Mouse (Mus musculus): ENCODE measurements at regions not wholly inside any gene's neighbourhood (a gene's known extent, or its start where the extent isn't known, plus 50 kb on each side); places are given as distances from the start of the nearest gene placed in this dataset.

GRCm38 (mm10) chr9:101581064-101581463 lies 280.6 kb upstream of the 9630041A04Rik start:
- Histone ChIP-seq H3K9ac (ENCODE audit: low read depth, low read length) (no peak overlapping the region), H3K27ac (ENCODE audit: low read depth, low read length) (no peak overlapping the region), H3K36me3 (ENCODE audit: control insufficient read depth, insufficient read depth) (no peaks in the 10 kb centered on the region), H3K9me3 (ENCODE audit: control insufficient read depth) (no peaks in the 10 kb centered on the region), H3K27me3 (replicated peaks; ENCODE audit: control insufficient read depth, insufficient read depth, low read length) (no peaks in the 10 kb centered on the region), H3K4me2 (replicated peaks; ENCODE audit: low read depth) (no peak overlapping the region), H3K4me3 (ENCODE audit: low read depth, low read length) (no peak overlapping the region), H3K4me1 (replicated peaks; ENCODE audit: control insufficient read depth, insufficient read depth, low read length) (no peaks in the 10 kb centered on the region)
- TF ChIP-seq CTCF (IDR thresholded peaks at IDR 0.05; ENCODE audit: low read depth), result no peak
- WGBS, result 89% methylated on average over 4 of the region's 4 CpGs
- ATAC-seq, result no peak

GRCm38 (mm10) chr9:101570714-101571113 lies 290.9 kb upstream of the 9630041A04Rik start:
- Histone ChIP-seq H3K27ac (ENCODE audit: low read depth, low read length) (no peak overlapping the region), H3K4me3 (ENCODE audit: low read depth, low read length) (no peak overlapping the region), H3K4me2 (replicated peaks; ENCODE audit: low read depth) (no peak overlapping the region), H3K27me3 (replicated peaks; ENCODE audit: control insufficient read depth, insufficient read depth, low read length) (no peaks in the 10 kb centered on the region), H3K9ac (ENCODE audit: low read depth, low read length) (no peak overlapping the region), H3K9me3 (ENCODE audit: control insufficient read depth) (no peaks in the 10 kb centered on the region), H3K36me3 (ENCODE audit: control insufficient read depth, insufficient read depth) (no peaks in the 10 kb centered on the region), H3K4me1 (replicated peaks; ENCODE audit: control insufficient read depth, insufficient read depth, low read length) (no peaks in the 10 kb centered on the region)
- TF ChIP-seq CTCF (IDR thresholded peaks at IDR 0.05; ENCODE audit: low read depth), result no peak
- no peak for ATAC-seq
- WGBS, result 31% methylated on average over 4 of the region's 4 CpGs

GRCm38 (mm10) chr9:101563196-101563595 lies 298.4 kb upstream of the 9630041A04Rik start:
- H3K27ac ChIP-seq (ENCODE audit: low read depth, low read length), result no peak overlapping the region
- H3K36me3 ChIP-seq (ENCODE audit: control insufficient read depth, insufficient read depth), result no peaks in the 10 kb centered on the region
- WGBS, result 77% methylated on average over 9 of the region's 9 CpGs
- no peaks in the 10 kb centered on the region for H3K9me3 ChIP-seq (ENCODE audit: control insufficient read depth)
- TF ChIP-seq CTCF (IDR thresholded peaks at IDR 0.05; ENCODE audit: low read depth), result no peak
- H3K9ac ChIP-seq (ENCODE audit: low read depth, low read length), result no peak overlapping the region
- no peak overlapping the region for H3K4me2 ChIP-seq (replicated peaks; ENCODE audit: low read depth)
- H3K4me3 ChIP-seq (ENCODE audit: low read depth, low read length), result no peak overlapping the region
- H3K27me3 ChIP-seq (replicated peaks; ENCODE audit: control insufficient read depth, insufficient read depth, low read length), result no peaks in the 10 kb centered on the region
- H3K4me1 ChIP-seq (replicated peaks; ENCODE audit: control insufficient read depth, insufficient read depth, low read length), result no peaks in the 10 kb centered on the region
- ATAC-seq, result no peak

- Histone ChIP-seq H3K27me3 (replicated peaks; ENCODE audit: control insufficient read depth, insufficient read depth, low read length) (no peaks in the 10 kb centered on the region), H3K4me1 (replicated peaks; ENCODE audit: control insufficient read depth, insufficient read depth, low read length) (no peaks in the 10 kb centered on the region), H3K36me3 (ENCODE audit: control insufficient read depth, insufficient read depth) (no peaks in the 10 kb centered on the region), H3K9me3 (ENCODE audit: control insufficient read depth) (no peaks in the 10 kb centered on the region), H3K4me3 (ENCODE audit: low read depth, low read length) (no peak overlapping the region), H3K4me2 (replicated peaks; ENCODE audit: low read depth) (no peak overlapping the region), H3K27ac (ENCODE audit: low read depth, low read length) (no peak overlapping the region), H3K9ac (ENCODE audit: low read depth, low read length) (no peak overlapping the region)
- ATAC-seq, result no peak
- WGBS, result 37% methylated on average over 11 of the region's 11 CpGs
- no peak for TF ChIP-seq CTCF (IDR thresholded peaks at IDR 0.05; ENCODE audit: low read depth)
Observed at GRCm38 (mm10) chr9:101559366-101559765, 302.3 kb upstream of the 9630041A04Rik start.

GRCm38 (mm10) chr9:101555011-101555673 lies 303.5 kb upstream of the Ppp2r3a start:
- 33% methylated on average over 5 of the region's 5 CpGs for WGBS

GRCm38 (mm10) chr9:101552789-101553188 lies 301.2 kb upstream of the Ppp2r3a start:
- H3K27me3 ChIP-seq (replicated peaks; ENCODE audit: control insufficient read depth, insufficient read depth, low read length), result no peaks in the 10 kb centered on the region
- H3K4me2 ChIP-seq (replicated peaks; ENCODE audit: low read depth), result no peak overlapping the region
- WGBS, result 90% methylated on average over 6 of the region's 6 CpGs
- H3K4me1 ChIP-seq (replicated peaks; ENCODE audit: control insufficient read depth, insufficient read depth, low read length), result no peaks in the 10 kb centered on the region
- no peak overlapping the region for H3K4me3 ChIP-seq (ENCODE audit: low read depth, low read length)
- no peaks in the 10 kb centered on the region for H3K9me3 ChIP-seq (ENCODE audit: control insufficient read depth)
- H3K9ac ChIP-seq (ENCODE audit: low read depth, low read length), result no peak overlapping the region
- H3K27ac ChIP-seq (ENCODE audit: low read depth, low read length), result no peak overlapping the region
- ATAC-seq, result no peak
- no peak for TF ChIP-seq CTCF (IDR thresholded peaks at IDR 0.05; ENCODE audit: low read depth)
- H3K36me3 ChIP-seq (ENCODE audit: control insufficient read depth, insufficient read depth), result no peaks in the 10 kb centered on the region

More at GRCm38 (mm10) chr9:101555011-101555673, 303.5 kb upstream of the Ppp2r3a start:
- TF ChIP-seq CTCF (IDR thresholded peaks at IDR 0.05; ENCODE audit: low read depth), result no peak
- Histone ChIP-seq H3K4me1 (replicated peaks; ENCODE audit: control insufficient read depth, insufficient read depth, low read length) (no peaks in the 10 kb centered on the region), H3K9me3 (ENCODE audit: control insufficient read depth) (no peaks in the 10 kb centered on the region), H3K36me3 (ENCODE audit: control insufficient read depth, insufficient read depth) (no peaks in the 10 kb centered on the region), H3K27me3 (replicated peaks; ENCODE audit: control insufficient read depth, insufficient read depth, low read length) (no peaks in the 10 kb centered on the region), H3K27ac (ENCODE audit: low read depth, low read length) (no peak overlapping the region), H3K9ac (ENCODE audit: low read depth, low read length) (no peak overlapping the region), H3K4me3 (ENCODE audit: low read depth, low read length) (no peak overlapping the region), H3K4me2 (replicated peaks; ENCODE audit: low read depth) (no peak overlapping the region)
- ATAC-seq, result no peak

All from intestine, postnatal 0 days (tissue).